Mouse (Mus musculus) MEL (cell line): ENCODE data around the gene Igf2bp2. TPM values are rescaled to one million over a fixed set of nuclear protein-coding genes. Genes with fewer than 3 reads are reported as not detected.

Experiments
- DNase-seq: peaks from one replicate; pipeline ENCODE4 v3.0.0; 2011; ENCODE audit warnings: low read depth, low spot score
- H3K27ac ChIP-seq: 2 replicates; pipeline ENCODE4 v1.5.1; 2012; ENCODE audit warnings: low read depth, mild to moderate bottlenecking, control low read depth, low read length, moderate library complexity; ENCODE audit not compliant: control insufficient read depth
- H3K27me3 ChIP-seq, 2 experiments: fragments of 150-350 bp in 1 of 2; sonication (generic) in 1 of 2; 2 replicates each; pipeline ENCODE4 v1.6.1; 2012; ENCODE audit warnings: low read length in 2 of 2, mild to moderate bottlenecking in 2 of 2, improper control_type of control experiment in 1 of 2, moderate library complexity in 1 of 2; ENCODE audit not compliant: insufficient read depth in 2 of 2, control insufficient read depth in 1 of 2
- H3K36me3 ChIP-seq, 2 experiments: 2 replicates each; pipeline ENCODE4 v1.6.1; 2012 to 2014; ENCODE audit warnings: low read length in 2 of 2, improper control_type of control experiment in 1 of 2, inconsistent platforms in 1 of 2, mild to moderate bottlenecking in 1 of 2; ENCODE audit not compliant: insufficient read depth in 2 of 2, control insufficient read depth in 1 of 2
- H3K4me1 ChIP-seq, 2 experiments: fragments of 150-350 bp in 1 of 2; sonication (generic) in 1 of 2; 2 replicates each; pipeline ENCODE4 v1.6.1; 2012; ENCODE audit warnings: low read length in 2 of 2, improper control_type of control experiment in 1 of 2, mild to moderate bottlenecking in 1 of 2; ENCODE audit not compliant: insufficient read depth in 2 of 2, control insufficient read depth in 1 of 2
- H3K4me3 ChIP-seq, 2 experiments: fragments of 150-350 bp in 1 of 2; sonication (generic) in 1 of 2; 2 replicates each; pipeline ENCODE4 v1.5.1; 2012; ENCODE audit warnings: low read depth in 2 of 2, low read length in 2 of 2, mild to moderate bottlenecking in 2 of 2, moderate library complexity in 2 of 2, control low read depth in 1 of 2, improper control_type of control experiment in 1 of 2; ENCODE audit not compliant: control insufficient read depth in 1 of 2, insufficient read depth in 1 of 2
- H3K79me2 ChIP-seq: 2 replicates; pipeline ENCODE4 v1.6.1; 2012; ENCODE audit warnings: mild to moderate bottlenecking, low read length, moderate library complexity; ENCODE audit not compliant: control insufficient read depth, poor library complexity, insufficient read depth
- H3K9ac ChIP-seq: 2 replicates; pipeline ENCODE4 v1.6.1; 2012; ENCODE audit warnings: low read depth, mild to moderate bottlenecking, control low read depth, low read length, moderate library complexity; ENCODE audit not compliant: control insufficient read depth, poor library complexity, severe bottlenecking
- H3K9me3 ChIP-seq: fragments of 150-350 bp; sonication (generic); replicated peaks from 2 replicates; pipeline ENCODE4 v1.6.1; 2012; ENCODE audit warnings: mild to moderate bottlenecking, low read length, improper control_type of control experiment, moderate library complexity; ENCODE audit not compliant: insufficient read depth
- CHD2 ChIP-seq: IDR thresholded peaks from 2 replicates; pipeline ENCODE4 v1.6.1; 2011; ENCODE audit warnings: low read length, improper control_type of control experiment
- E2F4 ChIP-seq: IDR thresholded peaks from 2 replicates; pipeline ENCODE4 v1.6.1; 2011; ENCODE audit warnings: low read depth, low read length, improper control_type of control experiment, borderline replicate concordance
- ELF1 ChIP-seq: IDR thresholded peaks from 2 replicates; pipeline ENCODE4 v1.6.1; 2014; ENCODE audit warnings: low read depth, mild to moderate bottlenecking, inconsistent platforms, low read length, improper control_type of control experiment, moderate library complexity
- EP300 ChIP-seq, 2 experiments: IDR thresholded peaks; 2 replicates each; pipeline ENCODE4 v1.6.1; 2011; ENCODE audit warnings: improper control_type of control experiment in 2 of 2, low read length in 2 of 2, low read depth in 1 of 2, mild to moderate bottlenecking in 1 of 2
- ETS1 ChIP-seq: IDR thresholded peaks from 2 replicates; pipeline ENCODE4 v1.6.1; 2012; ENCODE audit warnings: low read depth, mild to moderate bottlenecking, inconsistent platforms, low read length, improper control_type of control experiment, moderate library complexity
- GATA1 ChIP-seq: IDR thresholded peaks from 2 replicates; pipeline ENCODE4 v1.6.1; 2011; ENCODE audit warnings: low read depth, low read length, improper control_type of control experiment
- HCFC1 ChIP-seq: IDR thresholded peaks from 2 replicates; pipeline ENCODE4 v1.6.1; 2012; ENCODE audit warnings: low read depth, mild to moderate bottlenecking, inconsistent platforms, low read length, improper control_type of control experiment, moderate library complexity
- MAX ChIP-seq: IDR thresholded peaks from 2 replicates; pipeline ENCODE4 v1.6.1; 2011; ENCODE audit warnings: low read length, improper control_type of control experiment
- MEF2A ChIP-seq: IDR thresholded peaks from 2 replicates; pipeline ENCODE4 v1.6.1; 2014; ENCODE audit warnings: low read depth, mild to moderate bottlenecking, inconsistent platforms, low read length, improper control_type of control experiment; ENCODE audit not compliant: poor library complexity, insufficient replicate concordance, severe bottlenecking; ENCODE audit errors: extremely low read depth
- MXI1 ChIP-seq: IDR thresholded peaks from 2 replicates; pipeline ENCODE4 v1.6.1; 2011; ENCODE audit warnings: mild to moderate bottlenecking, low read depth, low read length, improper control_type of control experiment
- MYB ChIP-seq: IDR thresholded peaks from 2 replicates; pipeline ENCODE4 v1.6.1; 2011; ENCODE audit warnings: mild to moderate bottlenecking, low read depth, low read length, improper control_type of control experiment
- POLR2A ChIP-seq, 2 experiments: IDR thresholded peaks; 2 replicates each; pipeline ENCODE4 v1.6.1; 2011 to 2012; ENCODE audit warnings: low read length in 2 of 2, mild to moderate bottlenecking in 2 of 2, control low read depth in 1 of 2, improper control_type of control experiment in 1 of 2, low read depth in 1 of 2, moderate library complexity in 1 of 2; ENCODE audit not compliant: control insufficient read depth in 1 of 2, insufficient read depth in 1 of 2, poor library complexity in 1 of 2
- POLR2AphosphoS2 ChIP-seq: IDR thresholded peaks from 2 replicates; pipeline ENCODE4 v1.6.1; 2011; ENCODE audit warnings: low read length, improper control_type of control experiment
- RCOR1 ChIP-seq: IDR thresholded peaks from 2 replicates; pipeline ENCODE4 v1.6.1; 2012; ENCODE audit warnings: low read depth, mild to moderate bottlenecking, inconsistent platforms, low read length, improper control_type of control experiment
- SIN3A ChIP-seq: IDR thresholded peaks from 2 replicates; pipeline ENCODE4 v1.6.1; 2012; ENCODE audit warnings: low read length, improper control_type of control experiment, inconsistent platforms
- TBP ChIP-seq: IDR thresholded peaks from 2 replicates; pipeline ENCODE4 v1.8.0; 2011; ENCODE audit warnings: low read depth, low read length, improper control_type of control experiment
- TCF12 ChIP-seq: IDR thresholded peaks from 2 replicates; pipeline ENCODE4 v1.6.1; 2014; ENCODE audit warnings: low read depth, mild to moderate bottlenecking, inconsistent platforms, low read length, improper control_type of control experiment, moderate library complexity
- UBTF ChIP-seq: IDR thresholded peaks from 2 replicates; pipeline ENCODE4 v1.6.1; 2012; ENCODE audit warnings: low read depth, mild to moderate bottlenecking, inconsistent platforms, low read length, improper control_type of control experiment, moderate library complexity, borderline replicate concordance; ENCODE audit not compliant: insufficient read depth
- ZKSCAN1 ChIP-seq: IDR thresholded peaks from 2 replicates; pipeline ENCODE4 v1.6.1; 2012; ENCODE audit warnings: low read depth, mild to moderate bottlenecking, inconsistent platforms, low read length, improper control_type of control experiment, moderate library complexity
- ZMIZ1 ChIP-seq: IDR thresholded peaks from 2 replicates; pipeline ENCODE4 v1.6.1; 2012; ENCODE audit warnings: low read depth, mild to moderate bottlenecking, inconsistent platforms, low read length, improper control_type of control experiment, moderate library complexity
- ZNF384 ChIP-seq: IDR thresholded peaks from 2 replicates; pipeline ENCODE4 v1.6.1; 2012; ENCODE audit warnings: low read depth, mild to moderate bottlenecking, inconsistent platforms, low read length, improper control_type of control experiment
- polyA plus RNA-seq, 2 experiments: library from polyadenylated mRNA; stranded (reverse) in 1 of 2; unstranded in 1 of 2; fragments of >175 nt in 1 of 2; fragments of >200 nt in 1 of 2; gene quantifications; 2 replicates each; pipeline versions ENCODE4 v1.2.1 to v1.2.4; 2012; ENCODE audit warnings: low replicate concordance in 2 of 2, low read depth in 1 of 2; ENCODE audit not compliant: insufficient read length in 2 of 2, insufficient read depth in 1 of 2, missing spikeins in 1 of 2
- total RNA-seq: library from RNA; depleted of rRNA; stranded (reverse); fragments of 300-350 nt; gene quantifications from 2 replicates; pipeline ENCODE4 v1.2.3, GENCODE M21; 2012

Igf2bp2 gene
- total and polyA plus RNA-seq, 3 experiments = 0.23 to 0.86 TPM; not detected in 1

- H3K9me3 ChIP-seq = no peaks in the 10 kb centered on the region
- H3K27ac ChIP-seq = peak overlapping the region; percentile 76
- peak; percentile 64 for DNase-seq
- H3K9ac ChIP-seq = no peak overlapping the region
- H3K4me3 ChIP-seq = no peak overlapping the region; a peak in 1 of 4 replicates
- H3K27me3 ChIP-seq = no peaks in the 10 kb centered on the region
- H3K36me3 ChIP-seq = peaks cover 16% of the 10 kb centered on the region in 2 experiments
- TF ChIP-seq CHD2 (no peak), UBTF (no peak), MEF2A (peak; percentile 11; the same call in 1 of the 2 replicates), TCF12 (peak; percentile 32; the same call in 1 of the 2 replicates), GATA1 (peak; percentile 62; the same call in 1 of the 2 replicates), ETS1 (0 out of 2 replicates have a peak, but pooled peaks have one; percentile 40), ELF1 (peak; percentile 48; the same call in 1 of the 2 replicates), EP300 (IDR thresholded peaks at IDR 0.05; ENCODE audit: low read depth in 1 of 2, low read length in 2 of 2) (peak; percentile 64 to 80; a peak in 3 of 4 replicates), ZMIZ1 (no peak), RCOR1 (0 out of 2 replicates have a peak, but pooled peaks have one; percentile 21), MYB (peak; percentile 68), HCFC1 (no peak)
- peaks cover 9 to 10% of the 10 kb centered on the region in 2 experiments for H3K4me1 ChIP-seq
- no peaks in the 10 kb centered on the region for H3K79me2 ChIP-seq
Measured at GRCm38 (mm10) chr16:22046739-22047366, 116.2 kb downstream of the Igf2bp2 start.

- Histone ChIP-seq H3K9me3 (no peaks in the 10 kb centered on the region), H3K36me3 (peaks cover 16% of the 10 kb centered on the region in 2 experiments), H3K9ac (no peak overlapping the region), H3K4me1 (peaks cover 9 to 10% of the 10 kb centered on the region in 2 experiments), H3K27ac (no peak overlapping the region), H3K27me3 (no peaks in the 10 kb centered on the region), H3K4me3 (no peak overlapping the region)
- DNase-seq = no peak
- TF ChIP-seq MAX (no peak), MXI1 (no peak), POLR2A (IDR thresholded peaks at IDR 0.05; ENCODE audit: control insufficient read depth in 1 of 2, insufficient read depth in 1 of 2, low read depth in 1 of 2, low read length in 2 of 2, poor library complexity in 1 of 2) (no peak), ZNF384 (no peak), POLR2AphosphoS2 (no peak), ZMIZ1 (no peak), ETS1 (no peak), TCF12 (no peak), E2F4 (no peak), ZKSCAN1 (no peak), SIN3A (no peak), TBP (no peak)
- TF ChIP-seq, all 39 proteins: peak for 0
- H3K79me2 ChIP-seq = no peaks in the 10 kb centered on the region
Measured at GRCm38 (mm10) chr16:22045930-22046329, 117.2 kb downstream of the Igf2bp2 start.
